Mouse (Mus musculus) thymus, postnatal 0 days (tissue): ENCODE data around the gene Hoxa2. TPM values are rescaled to one million over a fixed set of nuclear protein-coding genes. Genes with fewer than 3 reads are reported as not detected.
A peak's percentile ranks its signal among the peaks of the same experiment; 100 is the strongest.

Source experiments
- DNase-seq: peaks from one replicate; pipeline ENCODE4 v3.0.0-alpha.2; 2015; ENCODE audit warnings: low spot score
- polyA plus RNA-seq: library from polyadenylated mRNA; unstranded; fragments of >200 nt; fragmentation: Nextera tagmentation; extraction: Ambion mirVana; gene quantifications from 2 replicates; pipeline ENCODE4 v1.2.1, GENCODE M21; 2015

The Hoxa2 gene
- polyA plus RNA-seq, 1 experiment from 2014 or later, result 5.1 TPM

- no peak for DNase-seq
These were observed 15.6 kb upstream of the Hoxa2 start for GRCm38 (mm10) chr6:52180213-52180710.

DNA sequence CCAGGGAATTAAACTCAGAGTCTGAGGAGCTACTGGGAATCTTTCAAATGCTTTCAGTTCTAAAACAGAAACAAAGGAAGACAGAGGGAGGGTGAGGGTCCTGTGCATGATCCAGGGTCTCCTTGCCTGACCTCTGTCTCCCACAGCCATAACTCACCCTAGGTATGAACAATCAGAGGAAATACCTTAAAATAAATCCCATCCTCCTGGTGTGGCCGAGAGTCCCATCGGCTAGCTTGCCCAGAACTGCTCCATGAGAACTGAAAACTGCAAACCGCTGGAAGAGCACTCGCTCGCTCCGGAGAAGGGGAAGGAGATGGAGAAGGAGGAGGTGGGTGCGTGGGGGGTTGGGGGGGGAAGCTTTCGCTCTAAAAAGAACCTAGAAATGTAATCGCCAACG lies 15.1 kb upstream of the Hoxa2 start:
- DNase-seq, result no peak

DNA sequence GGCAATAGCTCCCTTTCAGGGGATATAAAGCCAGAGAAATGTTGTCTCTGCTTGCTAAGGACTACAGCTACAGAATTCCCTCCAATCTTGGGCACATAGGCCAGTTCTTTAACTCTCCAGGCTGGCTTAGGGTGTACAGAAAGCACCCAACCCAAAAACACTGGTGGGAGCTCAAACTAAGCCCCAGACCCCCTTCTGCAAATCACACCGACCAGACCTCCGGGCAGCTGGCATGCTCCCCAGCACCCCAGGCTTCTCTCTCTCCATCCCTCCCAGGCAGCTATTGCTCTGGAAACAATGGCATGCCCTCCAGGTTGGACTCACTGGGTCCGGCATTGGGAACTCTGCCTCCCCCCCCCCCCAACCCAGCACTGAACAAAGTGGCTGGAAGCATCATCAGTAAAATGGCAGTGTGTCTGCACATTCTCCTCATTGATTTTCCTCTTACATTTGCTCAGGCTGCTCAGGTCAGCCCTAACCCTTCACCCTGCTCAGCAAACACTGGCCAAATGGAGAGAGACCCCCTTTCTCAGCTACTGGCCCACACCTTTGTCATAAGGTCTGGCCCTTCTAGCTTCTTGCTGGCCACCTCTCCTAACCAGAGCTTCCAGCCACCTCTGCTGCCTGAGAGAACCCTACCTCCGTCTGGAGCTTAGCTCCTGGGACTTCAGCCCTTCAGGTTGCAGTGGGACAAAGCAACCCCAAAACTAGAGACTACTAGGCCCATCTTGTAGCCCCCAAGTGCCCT lies 14.5 kb upstream of the Hoxa2 start:
- DNase-seq, result no peak

GRCm38 (mm10) chr6:52177806-52178205 lies 13.2 kb upstream of the Hoxa2 start:
- DNase-seq, result no peak

GRCm38 (mm10) chr6:52177061-52177735 lies 12.6 kb upstream of the Hoxa2 start, which contains the start of gene 5730596B20Rik:
5730596B20Rik (plus strand) TSS chr6:52177498.
- DNase-seq, result no peak

GRCm38 (mm10) chr6:52176391-52176790 lies 11.8 kb upstream of the Hoxa2 start:
- DNase-seq, result no peak

GRCm38 (mm10) chr6:52175864-52176263 lies 11.2 kb upstream of the Hoxa2 start:
- no peak for DNase-seq

GRCm38 (mm10) chr6:52174968-52175751 lies 10.5 kb upstream of the Hoxa2 start:
- DNase-seq, result no peak

- DNase-seq, result no peak
These were observed 9.0 kb upstream of the Hoxa2 start for GRCm38 (mm10) chr6:52173648-52174047.

DNA sequence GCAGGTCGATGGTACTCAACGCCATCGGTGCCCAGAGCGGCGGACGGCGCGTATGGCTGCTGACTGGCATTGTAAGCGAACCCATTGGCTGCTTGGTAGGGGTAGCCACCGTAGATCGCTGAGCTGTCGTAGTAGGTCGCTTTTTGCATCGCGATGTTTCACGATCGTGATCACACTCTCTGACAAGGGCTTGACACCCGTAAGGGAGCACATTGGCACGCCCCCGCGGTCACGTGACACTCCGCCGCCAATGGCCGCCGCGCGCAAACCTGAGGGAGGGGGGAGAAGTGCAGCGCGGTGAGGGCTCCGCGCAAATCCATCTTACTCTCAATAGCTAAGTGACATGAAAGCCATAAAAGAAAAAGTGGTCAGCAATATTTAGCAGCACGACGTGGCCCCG lies 7.9 kb upstream of the Hoxa2 start:
- peak; percentile 17 for DNase-seq

DNA sequence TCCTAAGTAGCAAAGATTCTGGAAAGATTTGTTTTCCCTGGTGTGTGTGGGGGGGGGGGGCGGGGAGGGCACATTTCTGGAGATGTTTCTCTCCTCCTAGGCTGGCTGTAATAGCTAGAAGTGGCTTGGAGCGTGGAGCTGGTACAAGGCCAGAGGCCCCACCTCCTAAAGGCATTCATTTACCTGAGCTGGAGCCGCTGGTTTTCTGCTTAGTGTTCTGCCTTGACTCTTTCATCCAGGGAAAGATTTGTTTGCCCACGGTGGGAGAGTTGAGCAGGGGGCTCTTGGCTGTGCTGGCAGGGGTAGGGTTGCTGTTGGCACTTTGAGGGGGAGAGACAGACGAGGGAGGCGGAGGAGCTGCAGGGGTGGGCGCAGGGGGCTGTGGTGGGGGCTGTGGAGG lies 7.3 kb upstream of the Hoxa2 start:
- DNase-seq, result no peak

DNA sequence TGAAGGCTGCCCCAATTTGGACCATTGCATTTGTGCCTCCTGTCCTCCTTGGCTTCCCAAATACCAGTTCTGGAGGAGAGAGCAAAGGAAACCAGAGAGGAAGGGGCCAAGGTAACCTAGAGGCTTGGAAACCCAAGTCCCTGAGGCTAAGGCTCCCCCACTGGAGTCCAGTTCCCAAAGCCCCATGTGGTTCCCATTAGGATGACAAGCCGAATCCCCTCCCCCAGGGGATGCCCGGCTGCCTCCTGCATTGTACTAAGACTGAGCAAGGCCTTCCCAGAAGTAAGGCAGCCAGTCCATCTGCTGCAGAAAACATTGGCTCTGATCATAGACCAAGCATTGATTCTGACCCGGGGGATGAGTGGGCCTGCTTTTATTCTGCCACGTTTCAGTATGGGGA lies 6.7 kb upstream of the Hoxa2 start:
- DNase-seq, result no peak

DNA sequence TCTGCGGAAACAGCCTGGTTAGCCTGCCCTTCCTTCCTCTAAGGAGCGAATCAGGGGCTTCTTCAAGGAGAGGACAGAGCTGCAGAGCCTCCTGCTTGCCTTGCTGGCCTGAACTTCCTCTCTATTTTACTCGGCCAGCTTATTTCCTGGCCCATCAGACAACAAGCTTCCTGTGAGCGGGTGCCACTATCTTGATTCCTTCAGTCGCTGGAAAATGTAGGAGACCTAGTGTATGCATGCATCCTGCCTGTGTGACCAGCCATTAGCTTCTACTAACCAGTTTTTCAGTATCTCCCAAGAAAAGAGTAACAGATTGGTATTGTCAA lies 6.2 kb upstream of the Hoxa2 start:
- no peak for DNase-seq

GRCm38 (mm10) chr6:52170166-52170897 lies 5.7 kb upstream of the Hoxa2 start:
- DNase-seq, result no peak

DNA sequence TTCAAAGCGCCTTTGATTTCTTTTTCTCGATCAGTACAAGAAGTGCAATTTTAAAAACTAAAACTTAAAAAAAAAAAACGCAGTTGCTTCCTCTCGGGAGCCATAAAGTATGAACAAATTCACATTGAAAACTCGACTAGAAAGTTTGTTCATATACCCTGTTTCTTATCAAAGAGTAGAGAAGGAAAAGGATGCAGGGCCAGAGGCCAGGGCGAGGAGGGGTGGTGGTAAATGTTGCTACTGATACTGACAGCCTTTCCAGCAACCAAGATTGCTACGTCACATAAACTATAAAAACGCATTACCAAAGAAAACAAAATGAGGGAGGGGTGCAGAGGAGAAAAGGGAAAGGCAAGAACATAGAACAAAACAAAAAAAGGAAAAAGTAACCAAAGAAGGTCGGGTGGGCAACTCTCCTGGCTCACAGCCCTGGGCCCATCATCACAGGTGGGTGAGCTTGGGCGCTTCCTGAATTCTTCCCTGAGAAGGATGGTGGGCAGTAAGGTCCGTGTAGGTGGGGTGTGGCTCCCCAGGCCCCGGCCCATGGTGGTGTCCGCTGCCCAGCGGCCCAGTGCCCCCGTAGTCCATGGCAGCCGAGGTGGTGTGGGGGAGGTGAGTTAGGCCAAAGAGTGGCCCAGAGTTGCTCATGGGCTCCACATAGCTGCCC lies 5.0 kb upstream of the Hoxa2 start:
- DNase-seq, result no peak

- no peak for DNase-seq
These were observed 3.8 kb upstream of the Hoxa2 start for GRCm38 (mm10) chr6:52168191-52169055.

DNA sequence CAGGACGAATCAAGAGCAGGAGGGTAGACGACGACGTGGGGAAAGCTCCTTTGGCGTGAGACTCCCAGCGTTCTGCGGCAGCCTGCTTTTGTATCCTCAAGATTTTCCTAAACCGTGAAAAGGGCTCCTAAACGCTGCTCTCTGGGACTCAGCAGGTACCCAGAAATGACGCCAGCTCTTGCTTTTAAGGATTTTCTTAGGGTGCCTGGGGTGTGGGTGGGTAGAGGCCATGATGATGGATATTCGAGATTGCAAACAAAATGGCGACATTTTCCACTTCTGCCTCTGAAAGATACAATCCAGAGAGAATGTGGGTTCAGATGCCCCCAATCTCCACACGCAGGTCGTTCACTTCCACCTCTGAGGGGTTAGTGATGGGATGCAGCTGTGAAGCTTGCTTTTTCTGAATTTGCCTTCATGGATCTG lies 3.1 kb upstream of the Hoxa2 start:
- no peak for DNase-seq

DNA sequence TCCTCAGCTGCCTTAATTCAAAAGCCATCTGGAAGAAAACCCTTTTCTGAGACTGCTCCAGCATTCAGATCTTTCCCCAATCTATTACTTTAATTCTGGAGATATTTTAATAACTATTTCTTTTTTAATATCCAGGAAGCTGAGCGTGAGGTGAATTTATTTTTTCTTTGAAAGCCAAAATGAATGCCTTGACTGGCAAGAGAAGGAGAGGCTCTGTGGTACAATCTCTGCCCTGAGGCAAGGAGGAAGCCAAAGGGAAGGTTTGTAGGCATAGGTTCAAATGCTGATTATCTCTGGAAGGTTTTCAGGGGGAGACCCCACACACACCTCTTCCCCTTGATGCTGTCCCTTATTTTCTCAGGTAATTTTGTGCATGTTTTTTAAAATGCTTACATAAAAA lies 2.5 kb upstream of the Hoxa2 start:
- no peak for DNase-seq

GRCm38 (mm10) chr6:52166431-52167077 lies 1.9 kb upstream of the Hoxa2 start:
- no peak for DNase-seq
